Comparison of ENCODE assay signal across 9 mouse cellular contexts in genomic region chr7:25402671-25403101, GRCm38 (mm10). TPM values are rescaled to one million over a fixed set of nuclear protein-coding genes. Genes with fewer than 3 reads are reported as not detected.
DNase-seq lines count a peak whose midpoint lies in the region; ATAC-seq and TF ChIP-seq lines count a peak whose summit lies in the region.
"Had no signal": no experiment of that assay in that cellular context is flagged by ENCODE, and none has a peak within 500 bp of the region (broad histone marks: within the 10 kb centered on the region; RNA-seq: fewer than 3 reads in every experiment).

No protein-coding gene starts in this region.

- peak; percentile 65 for TF ChIP-seq CTCF in E14TG2a.4 (conservative IDR thresholded peaks at IDR 0.05; ENCODE audit: low read length)

- peaks cover 27% of the 10 kb centered on the region for H3K36me3 ChIP-seq in E14TG2a.4 (ENCODE audit: insufficient read depth, low read length)
- no peaks in the 10 kb centered on the region for H3K36me3 ChIP-seq in intestine, embryonic 15.5 days
- no peaks in the 10 kb centered on the region for H3K36me3 ChIP-seq in liver, embryonic 16.5 days (ENCODE audit: control insufficient read depth, insufficient read depth)
- no peaks in the 10 kb centered on the region for H3K36me3 ChIP-seq in stomach, embryonic 15.5 days
- no peaks in the 10 kb centered on the region for H3K36me3 ChIP-seq in forebrain, embryonic 12.5 days (replicated peaks)
- H3K36me3 ChIP-seq: neural tube, embryonic 13.5 days had no signal

- 3% methylated on average over 2 of the region's 2 CpGs for WGBS in intestine, embryonic 15.5 days
- 0% methylated on average over 2 of the region's 2 CpGs for WGBS in liver, embryonic 16.5 days (ENCODE audit: insufficient replicate concordance)
- 0% methylated on average over 2 of the region's 2 CpGs for WGBS in stomach, embryonic 15.5 days
- whole genome bisulfite sequencing in forebrain, embryonic 12.5 days, result 7% methylated on average over 2 of the region's 2 CpGs

- no peak overlapping the region for H3K4me3 ChIP-seq in E14TG2a.4 (replicated peaks; ENCODE audit: low read length)
- no peak overlapping the region for H3K4me3 ChIP-seq in intestine, embryonic 15.5 days (replicated peaks)
- no peak overlapping the region for H3K4me3 ChIP-seq in liver, embryonic 16.5 days (ENCODE audit: low read depth, low read length)
- no peak overlapping the region for H3K4me3 ChIP-seq in stomach, embryonic 15.5 days (replicated peaks)
- no peak overlapping the region for H3K4me3 ChIP-seq in forebrain, embryonic 12.5 days (replicated peaks)
- H3K4me3 ChIP-seq: neural tube, embryonic 13.5 days had no signal

- no peak overlapping the region for H3K27ac ChIP-seq in intestine, embryonic 15.5 days
- no peak overlapping the region for H3K27ac ChIP-seq in liver, embryonic 16.5 days (ENCODE audit: low read length)
- H3K27ac ChIP-seq in stomach, embryonic 15.5 days, result no peak overlapping the region
- no peak overlapping the region for H3K27ac ChIP-seq in forebrain, embryonic 12.5 days
- H3K27ac ChIP-seq: neural tube, embryonic 13.5 days had no signal

- no peak overlapping the region for H3K4me2 ChIP-seq in intestine, embryonic 15.5 days (replicated peaks)
- H3K4me2 ChIP-seq in liver, embryonic 16.5 days (ENCODE audit: low read depth, low read length), result no peak overlapping the region
- no peak overlapping the region for H3K4me2 ChIP-seq in stomach, embryonic 15.5 days
- H3K4me2 ChIP-seq in forebrain, embryonic 12.5 days, result no peak overlapping the region
- H3K4me2 ChIP-seq: neural tube, embryonic 13.5 days had no signal

- H3K9ac ChIP-seq in intestine, embryonic 15.5 days, result no peak overlapping the region
- H3K9ac ChIP-seq in liver, embryonic 16.5 days (ENCODE audit: low read depth, low read length), result no peak overlapping the region
- no peak overlapping the region for H3K9ac ChIP-seq in stomach, embryonic 15.5 days
- no peak overlapping the region for H3K9ac ChIP-seq in forebrain, embryonic 12.5 days
- H3K9ac ChIP-seq: neural tube, embryonic 13.5 days had no signal

- H3K9me3 ChIP-seq in E14TG2a.4 (ENCODE audit: low read length), result no peaks in the 10 kb centered on the region
- H3K9me3 ChIP-seq in intestine, embryonic 15.5 days, result no peaks in the 10 kb centered on the region
- no peaks in the 10 kb centered on the region for H3K9me3 ChIP-seq in liver, embryonic 16.5 days (replicated peaks; ENCODE audit: control insufficient read depth, low read length)
- no peaks in the 10 kb centered on the region for H3K9me3 ChIP-seq in stomach, embryonic 15.5 days
- H3K9me3 ChIP-seq in forebrain, embryonic 12.5 days, result no peaks in the 10 kb centered on the region
- H3K9me3 ChIP-seq: neural tube, embryonic 13.5 days had no signal

- peaks cover 25% of the 10 kb centered on the region for H3K4me1 ChIP-seq in E14TG2a.4 (replicated peaks; ENCODE audit: low read depth, low read length)
- 0 out of 2 replicates have a peak, but pooled peaks cover 2% of the 10 kb centered on the region for H3K4me1 ChIP-seq in intestine, embryonic 15.5 days (replicated peaks)
- H3K4me1 ChIP-seq in liver, embryonic 16.5 days (ENCODE audit: control insufficient read depth, low read depth, low read length), result peaks cover 5% of the 10 kb centered on the region
- no peaks in the 10 kb centered on the region for H3K4me1 ChIP-seq in stomach, embryonic 15.5 days
- H3K4me1 ChIP-seq in forebrain, embryonic 12.5 days, result peaks cover 8% of the 10 kb centered on the region; the same call in 1 of the 2 replicates
- H3K4me1 ChIP-seq: neural tube, embryonic 13.5 days had no signal

- peaks cover 9% of the 10 kb centered on the region for H3K27me3 ChIP-seq in E14TG2a.4 (ENCODE audit: insufficient read depth, low read length)
- H3K27me3 ChIP-seq in intestine, embryonic 15.5 days (replicated peaks), result no peaks in the 10 kb centered on the region
- H3K27me3 ChIP-seq in liver, embryonic 16.5 days (ENCODE audit: control insufficient read depth, insufficient read depth, low read depth, low read length), result no peaks in the 10 kb centered on the region
- H3K27me3 ChIP-seq in stomach, embryonic 15.5 days (replicated peaks), result no peaks in the 10 kb centered on the region
- H3K27me3 ChIP-seq in forebrain, embryonic 12.5 days, result no peaks in the 10 kb centered on the region
- H3K27me3 ChIP-seq: neural tube, embryonic 13.5 days had no signal

- DNase-seq in heart, adult 11 months, result peak; percentile 90
- DNase-seq in heart, postnatal 25 days (ENCODE audit: low spot score), result no peak
- peak; percentile 54 for DNase-seq in c-Kit-positive CD71-positive TER-119-positive erythroid progenitor cells, embryonic 14.5 days (ENCODE audit: low spot score)

- ATAC-seq in intestine, embryonic 15.5 days, result peak; percentile 83
- ATAC-seq in liver, embryonic 16.5 days (ENCODE audit: low read depth), result peak; percentile 54; the same call in 1 of the 2 replicates
- peak; percentile 43; the same call in 1 of the 2 replicates for ATAC-seq in stomach, embryonic 15.5 days (ENCODE audit: insufficient read depth, low FRiP score, low read depth)
- ATAC-seq in forebrain, embryonic 12.5 days (ENCODE audit: low FRiP score), result no peak

- intact Hi-C loops in heart, postnatal 25 days (cut with DNase I), result no loop called here

RNA-seq across cellular contexts. Expression of gene Lipe, which starts 4.2 kb away (rescaled TPM):
- 10 to 100 TPM; 40.5 to 41.5 TPM for total RNA-seq in heart, postnatal 25 days (2021)
- polyA plus RNA-seq in intestine, embryonic 15.5 days (2015; fragmentation: Nextera tagmentation; extraction: Ambion mirVana), result 7.0 and 8.8 TPM in 2 replicates
- polyA plus RNA-seq in liver, embryonic 16.5 days (2015; fragmentation: Nextera tagmentation; extraction: Ambion mirVana), result 3.4 and 3.8 TPM in 2 replicates
- 8.3 and 8.4 TPM in 2 replicates for polyA plus RNA-seq in stomach, embryonic 15.5 days (2015; fragmentation: Nextera tagmentation; extraction: Ambion mirVana)
- 7.6 and 8.8 TPM in 2 replicates for polyA plus RNA-seq in forebrain, embryonic 12.5 days (2016; fragmentation: Nextera tagmentation; extraction: Ambion mirVana)

RNA-seq across cellular contexts. Expression of gene Cxcl17, which starts 10.0 kb away (rescaled TPM):
- total RNA-seq in heart, postnatal 25 days (2021), result not detected
- polyA plus RNA-seq in intestine, embryonic 15.5 days (2015; fragmentation: Nextera tagmentation; extraction: Ambion mirVana), result 0.45 TPM in 1 of 2 replicates, not detected in the other
- polyA plus RNA-seq in liver, embryonic 16.5 days (2015; fragmentation: Nextera tagmentation; extraction: Ambion mirVana), result 0.15 TPM in 1 of 2 replicates, not detected in the other
- 0.36 and 0.42 TPM in 2 replicates for polyA plus RNA-seq in stomach, embryonic 15.5 days (2015; fragmentation: Nextera tagmentation; extraction: Ambion mirVana)
- 0.27 and 0.52 TPM in 2 replicates for polyA plus RNA-seq in forebrain, embryonic 12.5 days (2016; fragmentation: Nextera tagmentation; extraction: Ambion mirVana)

RNA-seq across cellular contexts. Expression of gene Cnfn, which starts 33.2 kb away (rescaled TPM):
- not detected for total RNA-seq in heart, postnatal 25 days (2021)
- 0.47 and 0.63 TPM in 2 replicates for polyA plus RNA-seq in intestine, embryonic 15.5 days (2015; fragmentation: Nextera tagmentation; extraction: Ambion mirVana)
- polyA plus RNA-seq in liver, embryonic 16.5 days (2015; fragmentation: Nextera tagmentation; extraction: Ambion mirVana), result not detected in 2 replicates
- 107 and 419 TPM in 2 replicates for polyA plus RNA-seq in stomach, embryonic 15.5 days (2015; fragmentation: Nextera tagmentation; extraction: Ambion mirVana)
- not detected in 2 replicates for polyA plus RNA-seq in forebrain, embryonic 12.5 days (2016; fragmentation: Nextera tagmentation; extraction: Ambion mirVana)
- polyA plus RNA-seq: neural tube, embryonic 13.5 days had no signal

Comparison
In these comparisons a context has a peak if more than half of its experiments do, and no peak if none do; other contexts are left out.
1. RNA of gene Cnfn, which starts 33.2 kb away (polyA plus RNA-seq): 107 to 419 TPM in stomach, embryonic 15.5 days; 0.47 to 0.63 TPM in intestine, embryonic 15.5 days, not detected in liver, embryonic 16.5 days and not detected in forebrain, embryonic 12.5 days; every median in the first group is over 10 times any median in the second.